Mouse (Mus musculus) MEL (cell line): ENCODE measurements around the gene Pin1.

Experiments used
- CTCF ChIP-seq, 3 experiments: IDR thresholded peaks in 2 of 3; conservative IDR thresholded peaks in 1 of 3; 2 replicates each; pipeline ENCODE4 v1.5.1; 2011 to 2012; ENCODE audit warnings: low read length in 3 of 3, low read depth in 2 of 3, mild to moderate bottlenecking in 2 of 3, improper control_type of control experiment in 1 of 3, inconsistent platforms in 1 of 3, mixed read lengths in 1 of 3, moderate library complexity in 1 of 3; ENCODE audit not compliant: control insufficient read depth in 1 of 3, insufficient read depth in 1 of 3, poor library complexity in 1 of 3, severe bottlenecking in 1 of 3
- EP300 ChIP-seq, 2 experiments: IDR thresholded peaks; 2 replicates each; pipeline ENCODE4 v1.6.1; 2011; ENCODE audit warnings: improper control_type of control experiment in 2 of 2, low read length in 2 of 2, low read depth in 1 of 2, mild to moderate bottlenecking in 1 of 2
- MYB ChIP-seq: IDR thresholded peaks from 2 replicates; pipeline ENCODE4 v1.6.1; 2011; ENCODE audit warnings: mild to moderate bottlenecking, low read depth, low read length, improper control_type of control experiment
- MYC ChIP-seq: IDR thresholded peaks from 2 replicates; pipeline ENCODE4 v1.6.1; 2011; ENCODE audit warnings: low read depth, mild to moderate bottlenecking, low read length, improper control_type of control experiment, moderate library complexity
- POLR2A ChIP-seq, 2 experiments: IDR thresholded peaks; 2 replicates each; pipeline ENCODE4 v1.6.1; 2011 to 2012; ENCODE audit warnings: low read length in 2 of 2, mild to moderate bottlenecking in 2 of 2, control low read depth in 1 of 2, improper control_type of control experiment in 1 of 2, low read depth in 1 of 2, moderate library complexity in 1 of 2; ENCODE audit not compliant: control insufficient read depth in 1 of 2, insufficient read depth in 1 of 2, poor library complexity in 1 of 2
- USF2 ChIP-seq, 2 experiments: IDR thresholded peaks; 2 replicates each; pipeline ENCODE4 v1.6.1; 2011 to 2012; ENCODE audit warnings: improper control_type of control experiment in 2 of 2, low read length in 2 of 2, borderline replicate concordance in 1 of 2, inconsistent platforms in 1 of 2, low read depth in 1 of 2, mild to moderate bottlenecking in 1 of 2; ENCODE audit not compliant: insufficient read depth in 1 of 2

DNA sequence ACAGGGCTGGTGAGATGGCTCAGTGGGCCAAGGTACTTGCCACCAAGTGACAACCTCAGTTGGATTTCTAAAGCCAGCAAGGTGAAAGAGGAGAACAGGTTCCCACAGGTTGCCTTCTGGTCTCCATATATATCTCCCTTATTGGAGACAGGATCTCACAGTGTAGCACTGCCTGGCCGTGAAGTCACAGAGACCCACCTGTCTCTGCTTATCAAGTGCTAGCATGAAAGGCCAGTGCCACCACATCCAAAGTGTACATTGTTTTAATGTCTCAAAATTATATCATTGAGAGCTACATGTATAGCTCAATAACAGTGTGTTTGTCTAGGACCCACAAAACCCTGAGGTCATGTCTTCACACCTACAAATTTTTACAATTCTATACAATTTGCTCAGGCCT, 45.6 kb upstream of the Pin1 start:
- TF ChIP-seq MYB (no peak), EP300 (IDR thresholded peaks at IDR 0.05; ENCODE audit: low read depth in 1 of 2, low read length in 2 of 2) (no peak), MYC (no peak), USF2 (IDR thresholded peaks at IDR 0.05; ENCODE audit: borderline replicate concordance in 1 of 2, insufficient read depth in 1 of 2, low read depth in 1 of 2, low read length in 2 of 2) (no peak), POLR2A (IDR thresholded peaks at IDR 0.05; ENCODE audit: control insufficient read depth in 1 of 2, insufficient read depth in 1 of 2, low read depth in 1 of 2, low read length in 2 of 2, poor library complexity in 1 of 2) (no peak; a peak in 1 of 4 replicates), CTCF (IDR thresholded peaks at IDR 0.05 in 2 of 3, conservative IDR thresholded peaks at IDR 0.05 in 1 of 3; ENCODE audit: control insufficient read depth in 1 of 3, insufficient read depth in 1 of 3, low read depth in 2 of 3, low read length in 3 of 3, poor library complexity in 1 of 3, severe bottlenecking in 1 of 3) (no peak)
